In the genomic region with DNA sequence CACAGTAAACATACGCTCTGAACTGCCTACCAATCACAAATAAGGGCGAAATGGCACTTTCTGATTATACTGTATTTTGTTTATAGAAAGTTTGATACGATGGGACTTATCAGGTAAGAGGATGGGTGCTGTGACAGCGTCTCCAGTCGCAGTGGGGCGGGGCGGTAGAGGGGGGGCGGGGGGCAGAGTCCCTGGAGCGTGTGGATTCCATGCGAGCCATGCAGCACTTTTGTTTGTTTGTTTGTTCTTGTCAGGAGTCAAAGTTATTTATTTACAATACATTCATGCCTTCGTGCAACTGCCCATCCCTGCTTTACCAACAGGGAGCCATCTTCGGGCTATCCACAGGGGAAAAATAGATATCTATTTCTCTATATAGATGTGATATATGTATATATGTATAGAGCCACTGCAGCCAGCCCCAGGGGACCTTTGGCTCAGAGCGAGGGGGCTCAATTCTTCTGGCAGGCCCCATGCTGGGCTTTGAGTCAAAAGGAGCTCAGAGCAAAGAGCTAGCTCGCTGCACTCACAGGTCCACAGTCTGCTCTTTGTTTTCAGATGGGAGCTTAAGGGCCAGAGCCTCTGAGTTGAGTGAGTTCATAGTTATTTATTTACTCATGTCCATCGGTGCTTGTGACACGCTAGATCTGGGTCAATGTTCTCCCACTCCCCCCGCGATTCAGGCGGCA, we compare ENCODE assay signal across 8 mouse cellular contexts. TPM values are rescaled to one million over a fixed set of nuclear protein-coding genes. Genes with fewer than 3 reads are reported as not detected.
A peak's percentile ranks its signal among the peaks of the same experiment; 100 is the strongest.
DNase-seq lines count a peak whose midpoint lies in the region; ATAC-seq and TF ChIP-seq lines count a peak whose summit lies in the region.

No protein-coding gene starts in this region.

- peak overlapping the region; percentile 30 for H3K27ac ChIP-seq in cortical plate, adult 2 months (ENCODE audit: insufficient read depth, low read length)
- H3K27ac ChIP-seq in hindbrain, postnatal 0 days, result peak overlapping the region; percentile 87; the same call in 1 of the 2 replicates
- H3K27ac ChIP-seq in liver, embryonic 11.5 days (ENCODE audit: low read depth, low read length), result no peak overlapping the region

- WGBS in hindbrain, postnatal 0 days, result 5% methylated on average over 19 of the region's 19 CpGs
- WGBS in liver, embryonic 11.5 days, result 6% methylated on average over 19 of the region's 19 CpGs

- peak overlapping the region; percentile 97 for H3K4me3 ChIP-seq in cortical plate, adult 2 months (ENCODE audit: insufficient read depth, low read length)
- H3K4me3 ChIP-seq in hindbrain, postnatal 0 days (ENCODE audit: low read length), result peak overlapping the region; percentile 67
- H3K4me3 ChIP-seq in liver, embryonic 11.5 days (ENCODE audit: low read depth, low read length), result peak overlapping the region; percentile 14; the same call in 1 of the 2 replicates

- TF ChIP-seq CTCF in cortical plate, adult 2 months (IDR thresholded peaks at IDR 0.05; ENCODE audit: extremely low read depth, insufficient read depth, low read length), result no peak
- no peak for TF ChIP-seq CTCF in hindbrain, postnatal 0 days (IDR thresholded peaks at IDR 0.05; ENCODE audit: low read depth)

- peak overlapping the region; percentile 79 for H3K9ac ChIP-seq in hindbrain, postnatal 0 days (replicated peaks; ENCODE audit: low read length)
- H3K9ac ChIP-seq in liver, embryonic 11.5 days (ENCODE audit: low read depth, low read length), result no peak overlapping the region

- intact Hi-C loops in left cerebral cortex, postnatal 25 days (cut with DNase I), result loop anchor here (5.0 kb wide), 4 partner anchors 68 to 452 kb away; no protein-coding TSS in a partner anchor

- ATAC-seq in hindbrain, postnatal 0 days, result 0 out of 2 replicates have a peak, but pooled peaks have one; percentile 1
- no peak for ATAC-seq in liver, embryonic 11.5 days (replicated peaks; ENCODE audit: low FRiP score)
- ATAC-seq in erythroblast, adult 5-6 weeks (replicated peaks; ENCODE audit: low FRiP score, poor library complexity, severe bottlenecking), result no peak

- H3K9me3 ChIP-seq in hindbrain, postnatal 0 days (ENCODE audit: low read length), result no peaks in the 10 kb centered on the region
- H3K9me3 ChIP-seq in liver, embryonic 11.5 days (ENCODE audit: control insufficient read depth, low read length), result no peaks in the 10 kb centered on the region

- H3K4me1 ChIP-seq in cortical plate, adult 2 months (ENCODE audit: control insufficient read depth, insufficient read depth, low read length), result no peaks in the 10 kb centered on the region
- 0 out of 2 replicates have a peak, but pooled peaks cover 3% of the 10 kb centered on the region for H3K4me1 ChIP-seq in hindbrain, postnatal 0 days (ENCODE audit: insufficient read depth, low read length)
- H3K4me1 ChIP-seq in liver, embryonic 11.5 days (replicated peaks; ENCODE audit: control insufficient read depth, insufficient read depth, low read length), result no peaks in the 10 kb centered on the region

- H3K27me3 ChIP-seq in hindbrain, postnatal 0 days (ENCODE audit: insufficient read depth, low read length), result no peaks in the 10 kb centered on the region
- H3K27me3 ChIP-seq in liver, embryonic 11.5 days (replicated peaks; ENCODE audit: control insufficient read depth, insufficient read depth, low read length), result peaks cover 38% of the 10 kb centered on the region

- peak overlapping the region; percentile 87 for H3K4me2 ChIP-seq in hindbrain, postnatal 0 days (ENCODE audit: low read depth, low read length)
- H3K4me2 ChIP-seq in liver, embryonic 11.5 days, result peak overlapping the region; percentile 51

- no peaks in the 10 kb centered on the region for H3K36me3 ChIP-seq in hindbrain, postnatal 0 days (ENCODE audit: insufficient read depth, low read length)
- H3K36me3 ChIP-seq in liver, embryonic 11.5 days (ENCODE audit: control insufficient read depth, insufficient read depth, low read length), result no peaks in the 10 kb centered on the region

- no peak for TF ChIP-seq POLR2A in cortical plate, adult 2 months (IDR thresholded peaks at IDR 0.05; ENCODE audit: extremely low read depth, insufficient read depth, low read length)

- DNase-seq in left cerebral cortex, postnatal 25 days (ENCODE audit: low spot score in 2 of 2), result peak; percentile 29 to 44
- no peak for DNase-seq in left cerebral cortex, adult 11 months (ENCODE audit: low spot score)
- DNase-seq in hindbrain, postnatal 0 days (ENCODE audit: low spot score), result peak; percentile 24
- DNase-seq in liver, embryonic 11.5 days (ENCODE audit: low spot score), result no peak
- DNase-seq in Muller cell, postnatal 12 days (ENCODE audit: inconsistent ontology term), result no peak
- DNase-seq in lung, postnatal 14 days, result no peak

RNA-seq across cellular contexts. Expression of gene Slitrk1, which starts 3.4 kb away (rescaled TPM):
- 10 to 100 TPM; 80.7 to 84.1 TPM for total RNA-seq in left cerebral cortex, postnatal 25 days (2021)
- 40.5 and 43.2 TPM in 2 replicates for polyA plus RNA-seq in cortical plate, adult 2 months (2012; rRNA removed)
- total RNA-seq in hindbrain, postnatal 0 days (2014; rRNA removed), result 33.1 and 38.3 TPM in 2 replicates
- 21.4 and 23.3 TPM in 2 replicates for polyA plus RNA-seq in hindbrain, postnatal 0 days (2015; fragmentation: Nextera tagmentation; extraction: Ambion mirVana)
- 0.39 and 0.43 TPM in 2 replicates for polyA plus RNA-seq in liver, embryonic 11.5 days (2014; fragmentation: Nextera tagmentation; extraction: Ambion mirVana)
- not detected in 2 replicates for total RNA-seq in erythroblast, adult 5-6 weeks (2015; ENCODE audit: low replicate concordance)
- total RNA-seq in erythroblast, adult 5-6 weeks (2017; ENCODE audit: low replicate concordance), result not detected in 2 replicates

Comparison
In these comparisons a context has a peak if more than half of its experiments do, and no peak if none do; other contexts are left out.
1. DNase-seq: peak in left cerebral cortex, postnatal 25 days (2 of 2) and hindbrain, postnatal 0 days (single experiment); none in left cerebral cortex, adult 11 months (single experiment), liver, embryonic 11.5 days (single experiment), Muller cell, postnatal 12 days (single experiment) and lung, postnatal 14 days (single experiment).
2. H3K4me3 ChIP-seq: peak in every context shown above with its lines; median percentile 97 in cortical plate, adult 2 months; 67 in hindbrain, postnatal 0 days; 14 in liver, embryonic 11.5 days.
3. RNA of gene Slitrk1, which starts 3.4 kb away (total RNA-seq): 80.7 to 84.1 TPM in left cerebral cortex, postnatal 25 days and 33.1 to 38.3 TPM in hindbrain, postnatal 0 days; not detected in erythroblast, adult 5-6 weeks; every median in the first group is over 10 times any median in the second.